Mouse (Mus musculus) embryonic facial prominence, embryonic 14.5 days (tissue): ENCODE measurements around the gene 1700057G04Rik. TPM values are rescaled to one million over a fixed set of nuclear protein-coding genes. Genes with fewer than 3 reads are reported as not detected.

Experiments
- ATAC-seq: fragments of 200-750 bp; cut with Nextera tagmentation; 2 replicates; pipeline ENCODE4 v1.8.0; 2017; ENCODE audit warnings: low read depth, moderate number of reproducible peaks, moderate TSS enrichment
- DNase-seq: peaks from one replicate; pipeline ENCODE4 v3.0.0-alpha.2; 2015; ENCODE audit warnings: low spot score
- H3K27ac ChIP-seq: fragments of 300-500 bp; sonication (generic); replicated peaks from 2 replicates; pipeline ENCODE4 v1.5.1; 2014; ENCODE audit warnings: low read depth, mild to moderate bottlenecking, low read length, moderate library complexity
- H3K27me3 ChIP-seq: fragments of 300-500 bp; sonication (generic); replicated peaks from 2 replicates; pipeline ENCODE4 v1.6.1; 2014; ENCODE audit warnings: low read length; ENCODE audit not compliant: control insufficient read depth, insufficient read depth
- H3K36me3 ChIP-seq: fragments of 300-500 bp; sonication (generic); 2 replicates; pipeline ENCODE4 v1.6.1; 2014; ENCODE audit warnings: low read length, mixed read lengths; ENCODE audit not compliant: control insufficient read depth, insufficient read depth
- H3K4me1 ChIP-seq: fragments of 300-500 bp; sonication (generic); 2 replicates; pipeline ENCODE4 v1.6.1; 2014; ENCODE audit warnings: antibody characterized with exemption, low read length; ENCODE audit not compliant: control insufficient read depth, insufficient read depth
- H3K4me2 ChIP-seq: fragments of 300-500 bp; sonication (generic); 2 replicates; pipeline ENCODE4 v1.6.1; 2014; ENCODE audit warnings: low read depth, mild to moderate bottlenecking, low read length, moderate library complexity, mixed read lengths
- H3K4me3 ChIP-seq: fragments of 300-500 bp; sonication (generic); 2 replicates; pipeline ENCODE4 v1.5.1; 2014; ENCODE audit warnings: low read depth, mild to moderate bottlenecking, low read length
- H3K9ac ChIP-seq: fragments of 300-500 bp; sonication (generic); 2 replicates; pipeline ENCODE4 v1.6.1; 2014; ENCODE audit warnings: low read depth, mild to moderate bottlenecking, low read length, moderate library complexity, mixed read lengths
- H3K9me3 ChIP-seq: fragments of 300-500 bp; sonication (generic); 2 replicates; pipeline ENCODE4 v1.6.1; 2016; ENCODE audit warnings: low read length; ENCODE audit not compliant: control insufficient read depth
- WGBS: fragments of 180-500 bp; shearing (Covaris S2); extraction: QIAGEN DNeasy Blood & Tissue Kit; methylation state at CpG from one replicate; pipeline ENCODE4 v1.1.7; 2014; 5-methylcytosine and 5-hydroxymethylcytosine counted together
- polyA plus RNA-seq: library from polyadenylated mRNA; unstranded; fragments of >200 nt; fragmentation: Nextera tagmentation; extraction: Ambion mirVana; gene quantifications from 2 replicates; pipeline ENCODE4 v1.2.1, GENCODE M21; 2014

The 1700057G04Rik gene
- polyA plus RNA-seq, 1 experiment from 2014 or later: not detected

DNA sequence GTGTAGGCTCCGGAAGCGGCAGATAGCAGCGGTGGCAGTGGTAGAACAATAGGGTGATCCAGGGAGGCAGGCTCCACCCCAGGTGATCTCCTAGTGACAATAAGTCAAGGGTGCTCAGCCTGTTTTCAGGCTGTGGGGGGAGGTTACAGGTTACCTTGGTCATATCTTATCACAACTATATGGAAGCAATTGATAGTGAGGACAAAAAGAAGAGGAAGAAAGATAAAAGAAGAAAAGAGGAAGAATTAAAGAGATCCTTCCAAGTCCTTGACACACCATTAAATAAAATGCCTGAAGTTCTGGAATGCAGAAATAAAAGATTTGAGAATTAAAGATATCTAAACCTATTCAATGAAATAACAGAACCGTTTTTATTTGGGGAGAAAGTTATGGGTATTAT lies 17.6 kb downstream of the 1700057G04Rik start:
- no peaks in the 10 kb centered on the region for H3K4me1 ChIP-seq
- H3K4me3 ChIP-seq: no peak overlapping the region
- H3K36me3 ChIP-seq: no peaks in the 10 kb centered on the region
- no peak overlapping the region for H3K27ac ChIP-seq
- 82% methylated on average over 4 of the region's 4 CpGs for WGBS
- H3K27me3 ChIP-seq: no peaks in the 10 kb centered on the region
- H3K9me3 ChIP-seq: no peaks in the 10 kb centered on the region
- DNase-seq (no peak), ATAC-seq (no peak)
- no peak overlapping the region for H3K4me2 ChIP-seq
- no peak overlapping the region for H3K9ac ChIP-seq

DNA sequence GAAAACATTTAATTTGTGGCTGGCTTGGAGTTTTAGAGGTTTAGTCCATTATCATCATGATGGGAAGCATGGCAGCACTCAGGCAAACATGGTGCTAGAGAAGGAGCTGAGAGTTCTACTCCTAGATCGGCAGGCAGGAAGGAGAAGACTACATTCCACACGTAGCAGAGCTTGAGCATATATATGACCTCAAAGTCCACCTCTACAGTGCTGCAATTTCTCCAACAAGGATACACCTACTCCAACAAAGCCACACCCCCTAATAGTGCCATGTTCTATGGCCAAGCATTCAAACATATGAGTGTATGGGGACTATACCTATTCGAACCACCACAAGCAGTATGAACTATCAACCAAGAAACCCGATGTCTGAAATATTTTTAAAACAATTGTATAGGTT lies 22.2 kb downstream of the 1700057G04Rik start:
- Histone ChIP-seq H3K27me3 (no peaks in the 10 kb centered on the region), H3K36me3 (no peaks in the 10 kb centered on the region), H3K4me3 (no peak overlapping the region), H3K9ac (no peak overlapping the region), H3K9me3 (no peaks in the 10 kb centered on the region), H3K4me2 (no peak overlapping the region), H3K4me1 (no peaks in the 10 kb centered on the region), H3K27ac (no peak overlapping the region)
- no peak for DNase-seq
- 94% methylated on average over 4 of the region's 4 CpGs for WGBS
- no peak for ATAC-seq

DNA sequence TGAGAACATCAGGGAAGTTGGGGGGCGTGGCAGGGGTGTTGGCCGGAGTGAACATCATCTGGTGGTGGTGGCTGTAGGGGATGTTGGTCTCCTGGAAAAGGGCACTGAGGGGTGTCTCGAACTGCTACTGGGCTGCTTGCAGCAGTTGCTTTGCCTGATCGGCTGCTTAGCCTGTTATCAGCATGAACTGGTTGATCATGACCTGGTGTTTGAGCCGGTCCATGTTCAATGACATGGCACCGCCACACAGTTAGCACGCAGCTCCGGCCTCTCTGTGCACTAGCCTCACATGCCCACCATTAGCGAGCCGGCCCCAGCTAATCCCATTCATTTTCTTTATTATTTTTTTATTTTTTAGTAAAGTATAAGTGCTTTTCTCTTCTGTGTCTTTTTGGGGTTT lies 25.7 kb downstream of the 1700057G04Rik start:
- Histone ChIP-seq H3K36me3 (no peaks in the 10 kb centered on the region), H3K27me3 (no peaks in the 10 kb centered on the region), H3K4me2 (no peak overlapping the region), H3K9me3 (no peaks in the 10 kb centered on the region), H3K4me1 (no peaks in the 10 kb centered on the region), H3K27ac (no peak overlapping the region), H3K4me3 (no peak overlapping the region), H3K9ac (no peak overlapping the region)
- 91% methylated on average over 9 of the region's 10 CpGs for WGBS
- no peak for ATAC-seq
- DNase-seq: no peak

DNA sequence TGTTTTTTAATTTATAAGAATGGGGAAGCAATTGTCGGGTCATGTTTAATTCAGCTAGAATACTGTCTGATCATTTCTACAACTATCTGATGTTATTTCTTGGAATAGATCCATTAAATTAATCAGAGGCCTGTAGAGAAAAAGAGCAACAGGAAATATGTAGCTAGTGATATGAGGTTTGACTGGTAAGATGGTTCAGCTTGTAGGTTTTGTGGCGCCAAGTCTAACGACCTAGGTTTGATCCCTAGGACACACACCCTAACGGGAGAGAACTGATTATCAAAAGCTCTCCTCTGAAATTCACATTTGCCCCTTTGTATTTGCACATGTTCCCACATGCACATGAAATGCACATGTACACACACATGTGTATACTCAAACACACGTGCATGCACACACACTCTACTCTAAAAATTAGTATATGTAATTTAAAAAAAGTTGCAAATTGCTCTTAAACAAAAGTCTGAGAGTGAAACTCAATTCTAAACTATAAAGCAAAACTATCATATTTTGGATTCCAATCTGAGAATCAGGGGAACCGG lies 26.2 kb downstream of the 1700057G04Rik start:
- Histone ChIP-seq H3K36me3 (no peaks in the 10 kb centered on the region), H3K4me3 (no peak overlapping the region), H3K9ac (no peak overlapping the region), H3K9me3 (no peaks in the 10 kb centered on the region), H3K4me2 (no peak overlapping the region), H3K4me1 (no peaks in the 10 kb centered on the region), H3K27me3 (no peaks in the 10 kb centered on the region), H3K27ac (no peak overlapping the region)
- 84% methylated on average over 6 of the region's 6 CpGs for WGBS
- ATAC-seq (no peak), DNase-seq (no peak)

DNA sequence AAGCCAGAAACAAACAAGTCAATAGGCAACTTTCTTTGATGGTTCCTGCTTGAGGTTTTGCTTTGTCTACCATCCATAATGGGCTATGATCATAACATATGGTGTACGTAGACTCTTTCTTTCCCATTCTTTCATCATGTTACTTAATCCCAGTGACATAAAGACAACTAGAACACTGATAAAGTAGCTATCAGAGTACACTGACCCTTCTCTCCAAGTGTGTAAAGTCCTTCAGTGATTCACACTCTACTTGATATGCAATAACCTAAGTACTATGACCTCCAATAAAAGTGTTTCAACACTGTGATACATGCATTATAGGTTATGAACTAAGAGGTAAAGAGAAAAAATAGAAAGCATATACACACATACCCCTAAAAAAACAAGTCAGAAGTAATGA lies 27.9 kb downstream of the 1700057G04Rik start:
- Histone ChIP-seq H3K36me3 (no peaks in the 10 kb centered on the region), H3K9ac (no peak overlapping the region), H3K9me3 (no peaks in the 10 kb centered on the region), H3K4me1 (no peaks in the 10 kb centered on the region), H3K27ac (no peak overlapping the region), H3K4me3 (no peak overlapping the region), H3K4me2 (no peak overlapping the region), H3K27me3 (no peaks in the 10 kb centered on the region)
- ATAC-seq (no peak), DNase-seq (no peak)
- 97% methylated on average over 1 of the region's 1 CpGs for WGBS

DNA sequence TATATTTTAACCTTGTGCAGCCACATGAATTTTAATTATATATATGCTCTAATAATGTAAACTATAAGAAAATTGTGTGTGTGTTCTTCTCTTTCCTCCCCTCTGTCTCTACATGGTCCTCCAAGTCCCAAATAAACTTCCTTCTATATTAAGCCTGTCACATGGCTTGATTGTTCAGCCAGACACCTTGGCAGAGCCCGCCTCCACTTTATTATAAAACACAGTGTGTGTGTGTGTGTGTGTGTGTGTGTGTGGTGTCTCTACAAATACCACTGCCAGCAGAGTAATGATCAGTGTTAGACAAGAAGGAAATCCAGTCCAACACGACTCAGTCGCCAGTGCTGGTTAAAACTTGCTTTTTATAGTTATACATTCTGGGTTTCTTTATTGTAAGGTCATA lies 28.5 kb downstream of the 1700057G04Rik start:
- Histone ChIP-seq H3K36me3 (no peaks in the 10 kb centered on the region), H3K4me2 (no peak overlapping the region), H3K4me3 (no peak overlapping the region), H3K4me1 (no peaks in the 10 kb centered on the region), H3K9ac (no peak overlapping the region), H3K9me3 (no peaks in the 10 kb centered on the region), H3K27ac (no peak overlapping the region), H3K27me3 (no peaks in the 10 kb centered on the region)
- ATAC-seq (no peak), DNase-seq (no peak)
- WGBS: 80% methylated on average over 3 of the region's 3 CpGs

DNA sequence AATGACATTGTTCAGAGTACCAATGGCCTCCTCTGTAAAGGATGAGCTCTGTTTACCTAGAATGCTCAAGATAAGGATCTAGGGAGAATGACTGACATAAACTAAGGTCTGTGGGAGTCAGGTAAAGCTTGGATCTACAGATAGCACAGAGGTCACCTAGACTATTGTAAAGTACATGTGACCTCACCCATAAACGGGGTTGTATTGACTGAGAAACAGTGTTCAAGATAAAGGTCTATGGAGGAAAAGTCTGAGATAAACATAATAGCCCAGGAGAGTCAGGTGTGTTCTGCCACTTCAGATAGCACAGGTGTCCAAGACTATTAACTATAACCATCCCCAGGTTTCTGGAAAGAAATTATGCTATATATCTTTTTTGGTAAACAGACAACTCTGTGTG lies 29.8 kb downstream of the 1700057G04Rik start:
- H3K4me3 ChIP-seq: no peak overlapping the region
- ATAC-seq (no peak), DNase-seq (no peak)
- 55% methylated on average over 1 of the region's 1 CpGs for WGBS
- no peaks in the 10 kb centered on the region for H3K36me3 ChIP-seq
- no peak overlapping the region for H3K4me2 ChIP-seq
- no peaks in the 10 kb centered on the region for H3K27me3 ChIP-seq
- H3K4me1 ChIP-seq: no peaks in the 10 kb centered on the region
- no peak overlapping the region for H3K9ac ChIP-seq
- no peak overlapping the region for H3K27ac ChIP-seq
- H3K9me3 ChIP-seq: no peaks in the 10 kb centered on the region

DNA sequence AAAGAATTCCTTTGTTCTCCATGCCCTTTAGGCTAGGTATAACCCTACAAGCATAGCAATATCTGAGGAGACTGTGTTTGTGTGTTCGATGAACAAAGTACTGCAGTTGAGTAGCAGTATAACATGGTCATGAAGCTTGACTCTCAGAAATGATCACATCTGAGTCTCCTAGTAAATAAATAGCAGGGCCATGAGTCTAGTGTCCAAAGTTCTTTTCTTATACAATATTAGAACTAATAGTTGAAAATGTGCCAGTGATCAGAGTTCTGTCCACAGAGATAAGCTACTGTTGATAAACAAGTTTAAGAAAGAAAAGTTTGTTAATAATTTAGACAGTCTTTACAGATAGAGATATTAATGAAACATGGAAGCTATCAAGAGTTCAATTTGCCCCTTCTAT lies 42.7 kb downstream of the 1700057G04Rik start:
- H3K9me3 ChIP-seq: no peaks in the 10 kb centered on the region
- no peaks in the 10 kb centered on the region for H3K36me3 ChIP-seq
- no peaks in the 10 kb centered on the region for H3K27me3 ChIP-seq
- ATAC-seq (no peak), DNase-seq (no peak)
- H3K9ac ChIP-seq: no peak overlapping the region
- 84% methylated on average over 1 of the region's 1 CpGs for WGBS
- no peak overlapping the region for H3K4me2 ChIP-seq
- H3K27ac ChIP-seq: no peak overlapping the region
- H3K4me3 ChIP-seq: no peak overlapping the region
- H3K4me1 ChIP-seq: no peaks in the 10 kb centered on the region

DNA sequence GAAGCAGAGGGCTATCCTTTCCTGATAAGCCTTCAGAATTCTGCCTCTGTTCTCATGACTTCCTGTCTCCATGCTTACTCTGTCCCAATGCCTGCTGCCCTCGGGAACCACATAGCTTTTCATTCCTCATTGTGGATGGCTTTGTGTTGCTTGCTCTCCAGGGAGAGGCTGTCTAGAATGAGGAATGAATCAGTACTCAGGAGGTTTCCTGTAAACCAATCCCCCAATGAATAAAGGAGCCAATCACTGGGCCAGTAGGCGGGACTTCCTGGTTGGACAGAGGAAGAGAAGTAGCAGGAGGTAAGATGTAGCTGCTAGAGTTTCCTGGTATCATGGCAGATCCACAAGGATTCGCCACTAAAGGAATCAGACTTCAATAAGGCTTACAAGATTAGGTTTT lies 44.1 kb downstream of the 1700057G04Rik start:
- no peaks in the 10 kb centered on the region for H3K36me3 ChIP-seq
- ATAC-seq (no peak), DNase-seq (no peak)
- H3K9me3 ChIP-seq: no peaks in the 10 kb centered on the region
- H3K27ac ChIP-seq: no peak overlapping the region
- no peaks in the 10 kb centered on the region for H3K4me1 ChIP-seq
- H3K4me2 ChIP-seq: no peak overlapping the region
- no peaks in the 10 kb centered on the region for H3K27me3 ChIP-seq
- H3K9ac ChIP-seq: no peak overlapping the region
- WGBS: 70% methylated on average over 3 of the region's 3 CpGs
- H3K4me3 ChIP-seq: no peak overlapping the region
